Mouse (Mus musculus): ENCODE measurements around the gene Atf6. TPM values are rescaled to one million over a fixed set of nuclear protein-coding genes. Genes with fewer than 3 reads are reported as not detected.

Gene Atf6
- total RNA-seq, 2 experiments from 2014 or later: 52.5 to 56.3 TPM

GRCm38 (mm10) chr1:170787643-170788042 is 79.9 kb downstream of the Atf6 start:
- DNase-seq: no peak
- intact Hi-C loops (cut with DNase I): no loop called here

DNA sequence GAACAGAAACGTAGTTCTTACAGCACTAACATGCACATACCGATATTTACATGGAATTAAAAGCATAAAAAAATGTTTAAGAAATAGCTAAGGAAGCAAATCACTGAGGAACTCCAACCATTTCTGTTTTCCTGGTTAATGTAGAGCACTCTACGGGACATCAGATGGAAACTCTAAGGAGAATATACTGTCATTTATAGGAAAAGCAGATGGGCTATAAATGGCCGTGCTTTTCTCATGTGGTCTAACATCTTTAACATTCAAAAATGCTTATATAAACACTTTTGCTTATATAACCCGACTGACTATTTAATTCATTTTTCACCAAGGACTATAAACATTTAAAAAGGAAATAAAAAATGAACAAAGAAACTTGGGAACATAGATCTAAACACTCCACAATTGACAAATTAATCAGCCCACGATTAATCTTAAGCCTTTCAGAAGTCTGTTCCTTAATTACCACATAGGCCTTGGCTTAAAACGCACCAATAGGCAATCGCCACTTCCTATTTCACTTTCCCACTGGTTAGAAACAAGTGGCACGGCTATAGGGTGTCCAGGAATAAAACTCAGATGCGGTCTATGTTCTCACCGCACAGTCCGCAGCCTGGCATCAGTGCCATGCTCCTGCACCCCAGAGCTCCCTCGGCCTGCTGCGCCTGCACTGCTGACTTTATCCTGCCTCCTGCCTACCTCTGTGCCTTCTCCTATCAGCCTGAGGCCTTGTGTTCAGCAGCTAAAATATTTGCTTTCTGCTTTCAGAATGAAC is 80.8 kb downstream of the Atf6 start:
- intact Hi-C loops (cut with DNase I): no loop called here
- DNase-seq: no peak

- intact Hi-C loops (cut with DNase I): no loop called here
- DNase-seq: no peak
Observed at GRCm38 (mm10) chr1:170777688-170778087, 89.9 kb downstream of the Atf6 start.

DNA sequence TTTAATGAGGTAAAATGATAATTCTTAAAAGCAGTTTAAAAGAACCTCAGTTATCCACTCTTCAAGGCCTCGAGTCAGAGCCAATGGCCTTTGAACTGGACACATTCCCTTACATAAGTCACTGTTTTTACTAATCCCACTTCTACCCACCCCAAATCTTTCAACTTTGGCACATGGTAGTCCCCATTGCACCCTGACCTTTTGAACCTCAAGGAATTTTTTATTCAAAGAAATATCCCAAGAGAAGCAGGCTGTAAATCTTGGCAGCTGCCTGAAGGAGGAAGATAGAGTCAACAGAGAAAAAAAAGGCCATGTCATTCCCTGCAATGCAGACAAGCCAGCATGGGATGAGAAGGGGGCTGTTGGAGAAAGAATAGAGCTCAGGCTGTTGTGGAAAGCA is 93.1 kb downstream of the Atf6 start:
- intact Hi-C loops (cut with DNase I): loop anchor here (5.0 kb wide), 1 partner anchor 132 kb away; the partner anchor contains the start of gene Olfml2b
- DNase-seq: no peak

DNA sequence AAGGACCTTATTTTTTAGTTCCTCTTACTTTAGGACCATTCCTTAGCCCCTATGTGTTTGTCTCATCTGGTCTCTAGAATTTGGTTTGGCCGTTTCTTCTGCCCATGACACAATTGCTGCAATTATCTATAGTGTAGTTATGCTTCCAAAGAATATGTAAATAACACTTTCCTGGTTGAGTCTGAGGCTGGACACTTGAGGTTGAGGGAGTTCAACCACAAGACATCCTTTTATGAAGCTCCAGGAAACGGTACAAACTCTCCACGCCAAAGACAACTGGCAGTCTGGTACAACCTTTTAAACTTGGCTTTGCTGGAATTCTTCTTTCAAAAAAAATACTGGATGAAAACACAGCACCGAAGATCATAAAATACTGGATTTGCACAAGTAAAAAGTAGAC is 94.1 kb downstream of the Atf6 start:
- no peak for DNase-seq
- intact Hi-C loops (cut with DNase I): loop anchor here (5.0 kb wide), 1 partner anchor 131 kb away; the partner anchor contains the start of gene Olfml2b

DNA sequence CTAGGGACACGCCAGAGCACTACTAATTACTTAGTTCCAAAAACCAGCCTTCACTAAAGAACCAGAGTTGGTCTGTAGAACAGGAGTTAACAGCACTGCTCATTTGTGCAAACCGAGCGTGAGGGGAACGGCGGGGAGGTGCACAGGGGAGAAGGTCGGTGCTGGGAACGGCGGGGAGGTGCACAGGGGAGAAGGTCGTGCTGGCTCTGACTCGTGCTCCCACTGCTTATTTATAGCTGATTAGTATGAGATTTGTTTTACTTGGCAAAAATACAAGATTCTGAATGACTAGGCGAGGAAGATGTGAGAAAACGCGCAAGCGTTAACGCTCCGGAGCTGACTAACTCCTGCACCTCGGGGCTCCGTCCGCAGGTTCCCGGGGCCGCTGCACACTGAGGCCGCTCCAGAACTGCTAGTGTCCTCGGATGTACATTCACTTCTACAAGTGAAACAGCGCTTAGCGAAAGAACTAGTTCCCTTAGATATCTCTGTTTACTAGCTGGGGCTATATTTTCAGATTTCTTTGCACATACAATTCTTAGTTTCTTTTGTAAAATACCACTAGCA is 96.1 kb downstream of the Atf6 start:
- intact Hi-C loops (cut with DNase I): loop anchor here (5.0 kb wide), 1 partner anchor 129 kb away; the partner anchor contains the start of gene Olfml2b
- peak; percentile 20 to 37 for DNase-seq

DNA sequence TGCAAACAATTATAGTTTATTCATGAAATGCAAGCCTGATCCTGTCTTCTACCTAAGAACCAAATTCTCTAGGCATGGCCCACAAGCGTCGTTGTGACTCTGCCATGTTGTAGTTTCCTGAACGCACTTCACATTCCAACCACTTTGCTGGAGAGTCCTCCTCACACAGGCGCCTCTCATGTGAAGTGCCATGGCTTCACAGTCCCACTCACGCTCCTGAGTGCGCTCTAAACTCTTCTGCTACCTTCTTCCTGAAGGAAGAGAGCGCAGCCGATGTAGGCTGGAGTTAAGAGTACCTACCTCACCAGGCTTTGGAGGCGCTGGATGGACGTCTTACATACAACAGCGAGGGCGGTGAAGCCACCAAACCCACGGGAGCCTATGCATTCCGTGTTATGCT is 96.9 kb downstream of the Atf6 start:
- no peak for DNase-seq
- intact Hi-C loops (cut with DNase I): loop anchor here (5.0 kb wide), 1 partner anchor 128 kb away; the partner anchor contains the start of gene Olfml2b

DNA sequence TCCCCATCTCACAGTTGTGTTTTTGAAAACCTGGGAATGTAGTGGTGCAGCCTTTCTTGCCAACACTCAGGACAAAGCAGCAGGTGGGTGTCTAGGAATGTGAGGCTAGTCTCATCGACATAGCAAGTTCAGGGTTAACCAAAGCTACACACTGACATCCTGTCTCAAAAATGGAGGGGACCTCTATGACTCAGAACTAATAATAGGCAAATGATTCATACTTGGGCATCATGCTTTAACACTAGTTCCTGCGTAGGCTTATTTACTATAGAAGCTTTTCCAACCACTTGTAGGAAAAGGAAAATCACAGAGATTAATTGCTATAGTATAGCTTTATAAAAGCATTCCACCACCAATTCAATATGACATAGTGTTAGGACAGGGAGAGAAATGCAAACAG is 100.6 kb downstream of the Atf6 start:
- intact Hi-C loops (cut with DNase I): no loop called here
- DNase-seq: no peak

- intact Hi-C loops (cut with DNase I): no loop called here
- DNase-seq: no peak
Observed at GRCm38 (mm10) chr1:170764798-170765197, 102.8 kb downstream of the Atf6 start.

DNA sequence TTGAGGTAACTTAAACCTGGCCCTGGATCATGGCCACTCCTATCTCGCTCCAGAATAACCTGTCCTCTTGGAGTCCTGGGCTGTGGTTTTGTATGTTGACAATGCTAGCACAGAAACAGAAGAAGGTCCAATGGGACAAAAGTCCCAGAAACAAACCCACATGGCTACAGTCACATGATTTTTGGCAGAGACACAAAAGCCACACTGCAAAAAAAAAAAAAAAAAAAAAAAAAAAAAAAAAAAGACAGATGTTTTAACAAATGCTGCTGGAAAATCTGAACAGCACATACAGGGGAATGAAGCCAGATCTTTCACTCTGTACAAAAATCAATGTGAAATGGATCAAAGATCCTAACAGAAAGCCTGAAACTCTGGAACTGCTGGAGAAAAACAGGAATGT is 105.9 kb downstream of the Atf6 start:
- intact Hi-C loops (cut with DNase I): no loop called here
- no peak for DNase-seq

DNA sequence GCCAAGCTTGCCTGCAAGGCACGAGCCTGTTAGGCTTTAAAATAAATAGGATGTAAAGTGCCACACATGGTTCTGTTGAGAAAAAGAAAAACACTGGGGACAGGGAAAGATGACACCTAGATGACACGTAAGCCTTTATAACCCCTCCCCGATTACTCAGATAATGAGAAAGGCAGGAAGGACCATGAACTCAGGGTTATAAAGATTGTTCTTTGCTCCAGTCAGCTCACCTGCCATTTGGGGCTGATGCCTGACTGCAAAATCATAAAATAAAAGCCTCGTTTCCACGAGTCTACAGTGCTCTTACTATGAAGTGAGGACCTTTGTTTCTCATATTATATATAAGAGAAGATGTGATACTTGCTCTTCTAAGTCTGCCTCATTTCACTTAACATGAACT is 114.0 kb downstream of the Atf6 start:
- DNase-seq: no peak
- intact Hi-C loops (cut with DNase I): no loop called here

GRCm38 (mm10) chr1:170751797-170752196 is 115.8 kb downstream of the Atf6 start:
- intact Hi-C loops (cut with DNase I): no loop called here
- DNase-seq: no peak

DNA sequence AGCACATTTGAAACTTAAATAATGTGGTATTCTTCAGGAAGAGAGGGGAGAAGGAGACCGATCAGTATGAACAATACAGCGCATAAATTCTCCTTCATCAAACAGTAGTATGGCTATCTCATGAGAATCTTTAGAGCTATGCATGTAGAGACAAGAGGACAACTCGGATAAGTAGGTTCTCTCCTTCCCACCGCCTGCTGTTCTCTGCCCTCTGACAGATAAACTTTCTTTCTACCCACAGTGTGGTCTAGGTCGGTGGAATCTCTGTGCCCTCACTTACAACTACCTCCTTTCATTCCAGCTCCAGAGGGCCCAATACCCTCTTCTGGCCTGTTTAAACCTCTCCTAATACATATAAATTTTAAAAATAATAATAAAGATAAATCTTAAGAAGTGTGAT is 121.0 kb downstream of the Atf6 start:
- no peak for DNase-seq
- intact Hi-C loops (cut with DNase I): no loop called here

DNA sequence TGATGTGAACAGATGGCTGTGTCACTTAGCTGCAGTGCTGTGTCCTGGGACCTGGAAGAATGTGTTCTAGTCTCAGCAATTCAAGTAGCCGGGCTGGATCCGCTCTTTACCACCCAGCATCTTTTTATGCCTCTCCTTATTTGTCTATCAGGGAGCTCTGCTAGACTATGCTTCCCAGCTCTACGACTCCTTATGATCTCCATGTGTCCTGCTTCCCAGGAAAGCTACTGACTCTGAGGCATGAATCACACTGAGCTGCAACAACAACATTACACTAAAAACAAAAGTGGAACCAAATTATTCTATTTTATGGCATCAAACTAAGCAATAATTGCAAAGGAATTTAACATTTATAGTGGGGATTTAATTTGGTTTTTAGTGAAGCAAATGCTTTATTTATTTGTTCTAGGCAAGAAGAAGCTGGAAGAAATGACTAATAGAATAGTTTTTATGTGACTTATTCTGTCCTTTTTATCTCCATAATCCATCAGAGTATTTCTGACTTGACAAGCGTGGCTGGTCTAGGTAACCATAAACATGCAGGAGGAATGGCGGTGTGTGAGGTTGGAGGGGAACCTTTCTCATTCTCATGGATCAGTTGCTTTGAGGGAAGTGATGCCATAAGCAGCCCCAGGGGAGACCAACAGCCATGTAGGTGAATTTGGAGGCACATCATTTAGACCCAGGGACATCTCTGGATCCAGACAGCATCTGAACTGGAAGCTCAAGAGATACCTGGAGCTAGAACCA is 125.9 kb downstream of the Atf6 start:
- DNase-seq: no peak
- intact Hi-C loops (cut with DNase I): no loop called here

GRCm38 (mm10) chr1:170734866-170735265 is 132.7 kb downstream of the Atf6 start:
- DNase-seq: no peak

GRCm38 (mm10) chr1:170732596-170732890 is 135.0 kb downstream of the Atf6 start:
- DNase-seq: no peak
- intact Hi-C loops (cut with DNase I): no loop called here

More at GRCm38 (mm10) chr1:170734866-170735265, 132.7 kb downstream of the Atf6 start:
- intact Hi-C loops (cut with DNase I): no loop called here

DNA sequence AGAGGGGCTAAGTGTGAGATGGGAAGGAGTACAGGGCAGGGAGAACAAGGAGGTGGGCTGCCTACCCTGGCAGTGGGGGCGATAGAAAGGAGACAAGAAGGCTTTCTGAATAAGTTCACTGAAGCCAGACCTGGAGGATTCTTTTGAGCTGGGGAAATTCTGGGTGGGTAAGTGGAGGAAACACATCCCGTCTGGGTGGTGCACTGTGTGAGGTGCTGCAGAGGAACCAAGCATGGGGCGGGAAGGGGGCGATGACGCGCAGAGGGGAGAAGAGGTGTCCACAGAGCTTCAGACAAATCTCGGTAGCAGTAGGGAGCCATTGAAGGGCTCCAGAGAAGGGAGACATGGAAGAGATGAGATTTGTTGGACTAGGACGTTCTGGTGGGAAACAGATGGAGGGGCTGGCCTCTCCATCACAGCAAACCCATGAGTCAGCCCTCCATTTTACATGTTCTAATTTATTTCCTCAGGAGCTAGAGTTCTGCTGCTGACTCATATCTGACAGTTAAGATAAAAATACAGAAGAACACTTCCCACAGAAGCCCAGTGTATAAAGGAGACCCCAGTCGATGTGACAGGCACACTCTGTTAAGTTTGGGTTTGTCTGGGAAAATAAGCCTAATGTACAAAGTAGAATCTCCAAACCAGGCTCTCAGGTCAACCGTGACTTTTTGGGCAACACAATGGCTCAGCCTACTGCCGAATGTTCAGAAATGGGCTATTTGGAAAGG is 135.5 kb downstream of the Atf6 start:
- DNase-seq: no peak
- intact Hi-C loops (cut with DNase I): no loop called here

DNA sequence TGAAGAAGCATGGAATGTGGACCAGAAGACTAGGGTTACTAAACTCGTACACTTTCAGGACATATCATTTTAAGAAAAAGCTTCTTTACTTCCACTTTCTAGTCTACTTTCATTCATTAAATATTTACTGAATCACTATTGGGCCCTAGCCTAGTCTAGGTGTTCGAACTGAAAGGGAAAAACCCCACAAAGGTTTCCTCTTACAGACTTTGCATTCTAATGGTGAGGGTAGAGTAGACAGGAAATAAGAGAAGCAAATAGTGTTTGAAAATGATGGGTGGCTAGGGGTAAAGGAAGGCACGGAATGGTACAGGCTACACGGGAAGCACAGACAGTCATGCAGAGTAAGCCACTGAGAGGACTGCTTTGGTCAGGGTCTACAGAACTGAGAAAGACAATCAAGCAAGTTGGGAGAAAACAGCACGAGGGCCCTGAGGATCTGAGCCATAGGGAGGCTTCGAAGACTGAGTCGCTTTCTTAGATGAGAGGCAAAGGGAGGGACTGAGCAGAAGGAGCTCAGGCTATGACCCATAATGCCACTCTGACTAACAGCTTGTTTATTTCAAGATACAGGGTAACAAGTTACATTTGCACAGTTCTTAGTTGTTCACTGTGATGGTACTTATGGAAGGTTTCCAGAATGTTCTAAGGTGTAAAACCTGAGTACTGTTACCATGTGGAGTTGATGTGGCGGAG is 138.2 kb downstream of the Atf6 start:
- intact Hi-C loops (cut with DNase I): no loop called here
- DNase-seq: no peak

DNA sequence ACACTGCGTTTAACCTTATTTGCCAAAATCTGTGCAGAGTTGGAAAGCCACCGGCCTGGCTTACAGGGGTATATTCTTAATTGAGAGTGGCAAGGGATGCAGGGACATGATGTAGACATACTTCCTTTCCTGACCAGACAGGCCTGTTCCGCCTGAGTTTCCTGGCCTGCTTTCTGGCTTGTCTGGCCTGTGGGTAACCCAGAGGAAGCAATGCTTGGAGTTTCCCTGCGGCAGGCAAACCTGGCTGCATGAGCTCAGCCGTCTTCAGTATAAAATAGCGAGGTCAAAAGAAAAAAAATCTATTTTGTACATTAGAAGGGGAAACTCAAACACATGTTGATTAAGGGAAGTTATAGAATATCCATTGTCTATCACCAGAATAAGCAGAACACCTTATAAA is 139.0 kb downstream of the Atf6 start:
- intact Hi-C loops (cut with DNase I): no loop called here
- DNase-seq: no peak

GRCm38 (mm10) chr1:170721560-170721959 is 146.0 kb downstream of the Atf6 start:
- intact Hi-C loops (cut with DNase I): no loop called here
- DNase-seq: peak in 1 of 2 experiments; percentile 31
